Mouse (Mus musculus): ENCODE measurements around the gene Dnmbp. TPM values are rescaled to one million over a fixed set of nuclear protein-coding genes. Genes with fewer than 3 reads are reported as not detected.

Dnmbp gene
- total RNA-seq, 1 experiment from 2014 or later = 9.0 TPM

- ATAC-seq (replicated peaks; ENCODE audit: low read depth, poor library complexity, severe bottlenecking) = no peak
Measured at GRCm38 (mm10) chr19:43882895-43883573, 57.0 kb downstream of the Dnmbp start.

- no peak for ATAC-seq (replicated peaks; ENCODE audit: low read depth, poor library complexity, severe bottlenecking)
Measured at GRCm38 (mm10) chr19:43881615-43882014, 58.4 kb downstream of the Dnmbp start.

- no peak for ATAC-seq (replicated peaks; ENCODE audit: low read depth, poor library complexity, severe bottlenecking)
Measured at GRCm38 (mm10) chr19:43880420-43880819, 59.6 kb downstream of the Dnmbp start.

GRCm38 (mm10) chr19:43879401-43880212 is 60.4 kb downstream of the Dnmbp start:
- ATAC-seq (replicated peaks; ENCODE audit: low read depth, poor library complexity, severe bottlenecking) = peak; percentile 43; the same call in 1 of the 2 replicates

GRCm38 (mm10) chr19:43878111-43879092 is 61.6 kb downstream of the Dnmbp start:
- ATAC-seq (replicated peaks; ENCODE audit: low read depth, poor library complexity, severe bottlenecking) = no peak

- no peak for ATAC-seq (replicated peaks; ENCODE audit: low read depth, poor library complexity, severe bottlenecking)
Measured at GRCm38 (mm10) chr19:43877364-43877763, 62.6 kb downstream of the Dnmbp start.

- ATAC-seq (replicated peaks; ENCODE audit: low read depth, poor library complexity, severe bottlenecking) = no peak
Measured at GRCm38 (mm10) chr19:43875996-43876395, 64.0 kb downstream of the Dnmbp start.

- ATAC-seq (replicated peaks; ENCODE audit: low read depth, poor library complexity, severe bottlenecking) = no peak
Measured at GRCm38 (mm10) chr19:43874351-43874750, 65.6 kb downstream of the Dnmbp start.

- ATAC-seq (replicated peaks; ENCODE audit: low read depth, poor library complexity, severe bottlenecking) = no peak
Measured at GRCm38 (mm10) chr19:43870418-43870817, 69.6 kb downstream of the Dnmbp start.

GRCm38 (mm10) chr19:43857347-43857746 is 82.6 kb downstream of the Dnmbp start:
- no peak for ATAC-seq (replicated peaks; ENCODE audit: low read depth, poor library complexity, severe bottlenecking)

- no peak for ATAC-seq (replicated peaks; ENCODE audit: low read depth, poor library complexity, severe bottlenecking)
Measured at GRCm38 (mm10) chr19:43852837-43853545, 87.0 kb downstream of the Dnmbp start.

- peak; percentile 93 for ATAC-seq (replicated peaks; ENCODE audit: low read depth, poor library complexity, severe bottlenecking)
Measured at GRCm38 (mm10) chr19:43851996-43852630, 87.9 kb downstream of the Dnmbp start.

- ATAC-seq (replicated peaks; ENCODE audit: low read depth, poor library complexity, severe bottlenecking) = no peak
Measured at GRCm38 (mm10) chr19:43850026-43850425, 90.0 kb downstream of the Dnmbp start.

GRCm38 (mm10) chr19:43847966-43848365 is 92.0 kb downstream of the Dnmbp start:
- ATAC-seq (replicated peaks; ENCODE audit: low read depth, poor library complexity, severe bottlenecking) = no peak

- no peak for ATAC-seq (replicated peaks; ENCODE audit: low read depth, poor library complexity, severe bottlenecking)
Measured at GRCm38 (mm10) chr19:43847056-43847455, 92.9 kb downstream of the Dnmbp start.

GRCm38 (mm10) chr19:43845331-43845908 is 94.6 kb downstream of the Dnmbp start:
- no peak for ATAC-seq (replicated peaks; ENCODE audit: low read depth, poor library complexity, severe bottlenecking)

GRCm38 (mm10) chr19:43843184-43843583 is 96.8 kb downstream of the Dnmbp start:
- no peak for ATAC-seq (replicated peaks; ENCODE audit: low read depth, poor library complexity, severe bottlenecking)

GRCm38 (mm10) chr19:43832425-43833069 is 107.4 kb downstream of the Dnmbp start:
- ATAC-seq (replicated peaks; ENCODE audit: low read depth, poor library complexity, severe bottlenecking) = peak; percentile 84

All from common myeloid progenitor, adult 5-6 weeks (primary cell).